Mouse (Mus musculus) embryonic facial prominence, embryonic 12.5 days (tissue): ENCODE results near the gene Ess2. TPM values are rescaled to one million over a fixed set of nuclear protein-coding genes. Genes with fewer than 3 reads are reported as not detected.

Experiments used
- ATAC-seq: fragments of 200-750 bp; cut with Nextera tagmentation; 2 replicates; pipeline ENCODE4 v1.8.0; 2017; ENCODE audit not compliant: insufficient number of reproducible peaks, insufficient read depth, low FRiP score, low TSS enrichment
- H3K27ac ChIP-seq: fragments of 300-500 bp; sonication (generic); 2 replicates; pipeline ENCODE4 v1.5.1; 2016; ENCODE audit warnings: mild to moderate bottlenecking
- H3K27me3 ChIP-seq: fragments of 300-500 bp; sonication (generic); 2 replicates; pipeline ENCODE4 v1.6.1; 2016; ENCODE audit warnings: mild to moderate bottlenecking, moderate library complexity
- H3K36me3 ChIP-seq: fragments of 300-500 bp; sonication (generic); 2 replicates; pipeline ENCODE4 v1.6.1; 2016; ENCODE audit warnings: mild to moderate bottlenecking
- H3K4me1 ChIP-seq: fragments of 300-500 bp; sonication (generic); 2 replicates; pipeline ENCODE4 v1.6.1; 2016
- H3K4me2 ChIP-seq: fragments of 300-500 bp; sonication (generic); replicated peaks from 2 replicates; pipeline ENCODE4 v1.6.1; 2016; ENCODE audit warnings: mild to moderate bottlenecking, moderate library complexity
- H3K4me3 ChIP-seq: fragments of 300-500 bp; sonication (generic); 2 replicates; pipeline ENCODE4 v1.5.1; 2016; ENCODE audit warnings: mild to moderate bottlenecking
- H3K9ac ChIP-seq: fragments of 300-500 bp; sonication (generic); 2 replicates; pipeline ENCODE4 v1.6.1; 2016; ENCODE audit warnings: mild to moderate bottlenecking, moderate library complexity
- H3K9me3 ChIP-seq: fragments of 300-500 bp; sonication (generic); 2 replicates; pipeline ENCODE4 v1.6.1; 2016; ENCODE audit warnings: mild to moderate bottlenecking, moderate library complexity
- WGBS: fragments of 180-500 bp; shearing (Covaris S2); methylation state at CpG from one replicate; pipeline ENCODE4 v1.1.7; 2016; 5-methylcytosine and 5-hydroxymethylcytosine counted together
- polyA plus RNA-seq: library from polyadenylated mRNA; unstranded; fragments of >200 nt; fragmentation: Nextera tagmentation; extraction: Ambion mirVana; gene quantifications from 2 replicates; pipeline ENCODE4 v1.2.1, GENCODE M21; 2016

Ess2 gene
- polyA plus RNA-seq, 1 experiment from 2014 or later: 50.7 TPM

DNA sequence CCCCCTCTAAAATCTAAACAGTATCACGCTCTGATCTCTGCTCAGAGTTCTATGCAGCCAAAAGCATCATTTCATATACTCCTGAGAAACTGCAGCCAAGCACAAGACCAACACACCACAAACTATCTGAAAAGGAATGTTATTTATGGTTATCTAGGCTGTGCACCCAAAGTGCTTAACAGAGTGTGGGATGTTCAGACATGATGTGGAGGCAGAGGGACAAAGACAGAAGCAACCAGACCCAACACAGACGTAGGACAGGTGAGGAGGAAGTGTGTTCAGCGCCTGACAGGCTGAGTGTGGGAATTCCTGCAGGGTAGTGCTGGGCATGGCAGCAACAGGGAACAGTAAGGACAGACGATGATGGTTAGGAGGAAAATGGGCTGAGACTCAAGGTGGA lies 31.6 kb downstream of the Ess2 start:
- H3K36me3 ChIP-seq: peaks cover 12% of the 10 kb centered on the region
- WGBS: 94% methylated on average over 4 of the region's 4 CpGs
- no peaks in the 10 kb centered on the region for H3K27me3 ChIP-seq
- H3K27ac ChIP-seq: no peak overlapping the region
- no peaks in the 10 kb centered on the region for H3K9me3 ChIP-seq
- no peak overlapping the region for H3K4me2 ChIP-seq
- H3K4me1 ChIP-seq: no peaks in the 10 kb centered on the region
- no peak overlapping the region for H3K4me3 ChIP-seq
- no peak overlapping the region for H3K9ac ChIP-seq
- no peak for ATAC-seq

DNA sequence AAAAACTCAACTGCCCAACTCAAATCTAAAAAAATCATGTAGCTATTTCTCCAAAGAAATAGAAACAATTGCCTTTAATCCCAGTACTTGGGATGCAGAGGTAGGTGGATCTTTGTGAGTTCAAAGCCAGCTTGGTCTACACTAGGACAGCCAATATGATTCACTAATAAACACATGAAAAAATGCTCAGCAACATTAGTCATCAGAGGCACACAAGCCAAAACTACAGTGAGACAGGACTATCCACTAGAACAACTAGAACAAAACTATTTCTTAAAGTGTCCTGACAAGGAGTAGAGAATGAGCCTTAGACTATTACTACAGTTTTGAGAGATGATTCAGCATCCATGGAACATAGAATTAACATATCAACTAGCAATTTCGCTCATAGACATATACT lies 35.1 kb downstream of the Ess2 start:
- WGBS: 91% methylated on average over 1 of the region's 1 CpGs
- ATAC-seq: no peak
- peaks cover 25% of the 10 kb centered on the region for H3K36me3 ChIP-seq

DNA sequence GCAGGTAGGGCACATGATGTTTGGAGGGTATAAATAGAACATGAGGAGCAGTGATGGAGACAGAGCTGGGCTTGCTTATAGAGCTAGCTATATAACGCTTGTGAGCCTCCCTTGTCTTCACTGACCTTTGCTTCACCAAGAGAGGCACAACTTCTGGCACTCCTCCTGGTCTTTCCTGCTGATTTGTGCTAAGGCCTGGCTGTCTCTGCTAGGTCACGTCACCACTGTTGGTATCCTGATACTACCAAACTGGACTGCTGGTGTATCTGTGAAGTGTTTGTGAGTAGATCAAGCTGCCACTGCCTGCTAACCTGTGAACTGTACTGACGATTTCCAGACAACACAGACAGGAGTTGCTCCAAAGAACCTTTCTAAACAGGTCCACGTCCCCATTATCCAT lies 36.0 kb downstream of the Ess2 start:
- Histone ChIP-seq H3K9ac (no peak overlapping the region), H3K4me3 (no peak overlapping the region), H3K36me3 (peaks cover 32% of the 10 kb centered on the region), H3K4me2 (no peak overlapping the region), H3K4me1 (no peaks in the 10 kb centered on the region), H3K27me3 (no peaks in the 10 kb centered on the region), H3K27ac (no peak overlapping the region), H3K9me3 (no peaks in the 10 kb centered on the region)
- WGBS: 81% methylated on average over 4 of the region's 4 CpGs
- ATAC-seq: no peak

More for the DNA sequence above, 35.1 kb downstream of the Ess2 start:
- Histone ChIP-seq H3K4me1 (no peaks in the 10 kb centered on the region), H3K4me2 (no peak overlapping the region), H3K27ac (no peak overlapping the region), H3K9ac (no peak overlapping the region), H3K27me3 (no peaks in the 10 kb centered on the region), H3K4me3 (no peak overlapping the region), H3K9me3 (no peaks in the 10 kb centered on the region)

DNA sequence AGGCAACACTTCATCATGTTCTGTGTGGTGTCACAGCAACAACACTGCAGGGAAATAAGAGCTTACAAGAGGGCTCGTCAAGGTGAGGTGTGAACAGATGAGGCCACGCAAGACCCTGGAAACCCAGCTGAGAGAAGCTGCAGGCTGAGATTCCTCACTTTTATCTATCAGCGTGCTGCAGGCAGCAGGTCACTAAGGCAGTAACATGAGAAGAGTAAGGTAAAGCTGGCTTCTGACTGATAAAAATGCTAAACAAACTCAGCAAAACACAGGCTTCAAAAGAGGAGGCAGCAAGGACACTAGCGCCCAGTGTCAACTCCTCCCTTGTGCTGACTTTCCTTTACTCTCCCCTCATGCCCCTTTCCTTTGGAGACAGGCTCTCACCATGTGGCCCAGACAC lies 38.2 kb downstream of the Ess2 start:
- Histone ChIP-seq H3K4me3 (no peak overlapping the region), H3K4me1 (no peaks in the 10 kb centered on the region), H3K4me2 (no peak overlapping the region), H3K36me3 (peaks cover 50% of the 10 kb centered on the region), H3K9me3 (no peaks in the 10 kb centered on the region), H3K9ac (no peak overlapping the region), H3K27ac (no peak overlapping the region), H3K27me3 (no peaks in the 10 kb centered on the region)
- WGBS: 59% methylated on average over 4 of the region's 4 CpGs
- ATAC-seq: no peak

DNA sequence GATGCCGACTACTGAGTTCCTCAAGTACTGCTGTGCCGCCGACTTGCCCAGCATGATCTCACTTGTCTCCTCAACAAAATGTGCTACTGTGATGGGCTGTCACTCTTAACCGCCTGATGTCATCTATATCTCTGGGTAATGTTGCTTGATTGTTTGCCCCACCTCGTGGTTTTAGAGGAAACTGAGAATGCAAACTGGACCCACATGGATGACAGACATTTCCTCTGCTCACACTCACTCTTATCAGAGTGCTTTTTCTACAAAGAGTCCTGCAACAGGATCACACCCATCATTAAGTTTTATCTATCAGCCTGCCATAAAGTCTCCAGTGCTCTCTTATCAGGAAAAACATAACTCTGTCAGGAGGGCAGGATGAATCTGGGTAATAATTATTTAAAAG lies 39.9 kb downstream of the Ess2 start:
- no peak overlapping the region for H3K4me2 ChIP-seq
- no peaks in the 10 kb centered on the region for H3K9me3 ChIP-seq
- WGBS: 90% methylated on average over 5 of the region's 5 CpGs
- no peaks in the 10 kb centered on the region for H3K27me3 ChIP-seq
- H3K36me3 ChIP-seq: peaks cover 50% of the 10 kb centered on the region
- no peak overlapping the region for H3K4me3 ChIP-seq
- no peak overlapping the region for H3K27ac ChIP-seq
- no peak for ATAC-seq
- H3K4me1 ChIP-seq: no peaks in the 10 kb centered on the region
- no peak overlapping the region for H3K9ac ChIP-seq

DNA sequence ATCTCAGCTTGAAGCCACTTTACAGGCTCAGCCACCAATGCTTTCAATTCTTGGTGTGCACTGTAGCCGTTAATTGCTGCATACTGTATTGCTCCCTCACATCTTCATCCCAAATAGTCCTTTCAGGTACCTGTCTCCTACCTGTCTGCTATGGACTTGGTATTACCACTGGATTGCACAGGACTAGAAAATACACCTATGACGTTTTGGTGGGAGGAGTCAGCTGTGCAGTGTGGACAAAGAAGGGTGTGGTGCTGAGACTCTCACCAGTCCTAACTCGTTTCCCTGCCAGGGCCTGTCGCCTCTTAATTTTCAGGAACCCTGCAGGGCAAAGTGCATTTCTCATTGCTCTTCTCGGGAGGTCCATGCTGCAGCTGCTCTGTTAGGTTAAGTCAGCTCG lies 45.4 kb downstream of the Ess2 start:
- H3K4me2 ChIP-seq: no peak overlapping the region
- no peaks in the 10 kb centered on the region for H3K27me3 ChIP-seq
- no peak for ATAC-seq
- H3K9ac ChIP-seq: no peak overlapping the region
- H3K9me3 ChIP-seq: no peaks in the 10 kb centered on the region
- peaks cover 33% of the 10 kb centered on the region for H3K36me3 ChIP-seq
- WGBS: 76% methylated on average over 6 of the region's 6 CpGs
- no peak overlapping the region for H3K4me3 ChIP-seq
- no peak overlapping the region for H3K27ac ChIP-seq
- no peaks in the 10 kb centered on the region; the same call in 1 of the 2 replicates for H3K4me1 ChIP-seq

DNA sequence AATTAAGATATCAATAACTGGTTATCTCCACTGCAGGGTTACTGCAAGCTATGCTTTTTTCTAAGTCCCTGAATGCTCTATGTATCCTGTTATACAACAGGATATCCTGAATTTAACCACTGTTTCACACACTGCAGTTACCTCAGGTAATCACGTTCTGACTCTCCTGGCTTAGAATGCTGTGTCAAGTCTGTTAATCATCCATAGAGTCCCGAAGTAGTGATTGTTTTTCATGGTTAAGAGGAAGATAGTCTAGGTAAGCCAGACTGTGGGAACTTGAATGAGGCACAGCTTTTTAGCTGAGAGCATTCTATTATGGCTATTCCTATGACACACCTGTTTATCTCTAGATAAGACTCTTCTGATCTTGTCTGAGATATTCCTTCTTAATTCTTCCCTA lies 45.9 kb downstream of the Ess2 start:
- Histone ChIP-seq H3K4me1 (no peaks in the 10 kb centered on the region; the same call in 1 of the 2 replicates), H3K27ac (no peak overlapping the region), H3K9ac (no peak overlapping the region), H3K4me2 (no peak overlapping the region), H3K27me3 (no peaks in the 10 kb centered on the region), H3K36me3 (peaks cover 28% of the 10 kb centered on the region), H3K4me3 (no peak overlapping the region), H3K9me3 (no peaks in the 10 kb centered on the region)
- no peak for ATAC-seq
- WGBS: 88% methylated on average over 2 of the region's 2 CpGs

DNA sequence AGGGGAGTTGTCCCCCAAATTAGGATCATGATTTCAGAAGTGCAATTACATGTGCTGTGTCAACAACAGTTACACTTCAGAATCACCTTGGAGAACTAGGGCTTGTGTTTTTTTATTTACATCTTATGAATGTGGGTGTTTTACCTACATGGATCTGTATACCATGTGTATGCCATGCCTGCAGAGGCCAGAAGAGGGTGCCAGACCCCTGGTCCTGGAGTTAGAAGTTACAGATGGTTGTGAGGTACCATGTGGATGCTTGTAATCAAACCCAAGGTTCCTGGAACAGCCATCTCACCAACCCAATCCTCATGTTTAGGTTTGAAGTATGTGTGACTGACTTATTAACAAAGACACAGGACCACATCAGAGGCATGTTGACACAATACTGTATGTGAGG lies 52.6 kb downstream of the Ess2 start:
- no peak overlapping the region for H3K4me2 ChIP-seq
- no peaks in the 10 kb centered on the region for H3K9me3 ChIP-seq
- no peak overlapping the region for H3K9ac ChIP-seq
- ATAC-seq: no peak
- no peak overlapping the region for H3K4me3 ChIP-seq
- no peak overlapping the region for H3K27ac ChIP-seq
- no peaks in the 10 kb centered on the region; the same call in 1 of the 2 replicates for H3K4me1 ChIP-seq
- H3K27me3 ChIP-seq: no peaks in the 10 kb centered on the region
- H3K36me3 ChIP-seq: peaks cover 60% of the 10 kb centered on the region

DNA sequence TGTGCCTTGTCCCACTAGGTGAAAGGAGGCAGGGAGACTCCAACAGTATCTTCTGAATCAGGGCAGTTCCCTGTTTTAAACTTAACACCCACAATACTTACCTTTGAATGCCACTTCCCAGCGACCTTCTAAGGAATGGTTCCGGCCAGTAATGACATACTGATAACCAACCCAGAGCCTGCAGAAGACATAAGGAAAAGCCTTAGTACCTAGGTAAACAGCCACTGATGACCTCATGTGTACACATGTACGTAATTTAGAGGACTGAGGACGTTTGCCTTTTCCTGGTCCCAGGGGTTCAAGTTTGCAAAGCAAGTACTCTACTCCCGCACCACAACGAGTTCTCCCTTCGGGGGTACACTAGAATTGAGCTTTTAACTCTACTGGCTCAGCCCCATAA lies 54.0 kb downstream of the Ess2 start:
- H3K9me3 ChIP-seq: no peaks in the 10 kb centered on the region
- no peak for ATAC-seq
- no peaks in the 10 kb centered on the region for H3K27me3 ChIP-seq
- H3K9ac ChIP-seq: no peak overlapping the region
- WGBS: 89% methylated on average over 7 of the region's 7 CpGs
- H3K36me3 ChIP-seq: peaks cover 70% of the 10 kb centered on the region
- no peak overlapping the region for H3K4me3 ChIP-seq
- no peak overlapping the region for H3K4me2 ChIP-seq
- no peak overlapping the region for H3K27ac ChIP-seq
- H3K4me1 ChIP-seq: no peaks in the 10 kb centered on the region; the same call in 1 of the 2 replicates

DNA sequence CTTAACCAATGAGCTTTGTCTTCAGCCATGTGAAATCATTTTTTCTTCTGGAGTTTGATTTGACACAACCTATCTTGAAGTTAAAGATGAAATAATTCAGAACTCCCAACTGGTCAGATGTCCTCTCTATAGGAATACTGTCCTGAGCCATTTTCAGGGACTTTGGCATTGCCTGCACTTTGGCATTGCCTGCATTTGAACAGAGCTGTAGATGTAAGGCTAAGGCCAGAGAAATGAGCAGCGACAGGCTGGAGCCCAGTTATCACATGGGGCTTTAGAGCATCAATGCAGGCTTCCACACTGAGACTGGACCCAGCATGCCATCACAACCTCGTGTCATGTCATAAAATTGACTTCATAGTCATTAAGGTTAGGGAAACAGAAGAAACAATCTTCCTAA lies 57.9 kb downstream of the Ess2 start:
- H3K9me3 ChIP-seq: no peaks in the 10 kb centered on the region
- H3K4me3 ChIP-seq: no peak overlapping the region
- WGBS: 88% methylated on average over 2 of the region's 2 CpGs
- no peak overlapping the region for H3K4me2 ChIP-seq
- H3K27me3 ChIP-seq: no peaks in the 10 kb centered on the region
- no peak for ATAC-seq
- H3K9ac ChIP-seq: no peak overlapping the region
- H3K36me3 ChIP-seq: peaks cover 85% of the 10 kb centered on the region
- H3K27ac ChIP-seq: no peak overlapping the region
- no peaks in the 10 kb centered on the region for H3K4me1 ChIP-seq

DNA sequence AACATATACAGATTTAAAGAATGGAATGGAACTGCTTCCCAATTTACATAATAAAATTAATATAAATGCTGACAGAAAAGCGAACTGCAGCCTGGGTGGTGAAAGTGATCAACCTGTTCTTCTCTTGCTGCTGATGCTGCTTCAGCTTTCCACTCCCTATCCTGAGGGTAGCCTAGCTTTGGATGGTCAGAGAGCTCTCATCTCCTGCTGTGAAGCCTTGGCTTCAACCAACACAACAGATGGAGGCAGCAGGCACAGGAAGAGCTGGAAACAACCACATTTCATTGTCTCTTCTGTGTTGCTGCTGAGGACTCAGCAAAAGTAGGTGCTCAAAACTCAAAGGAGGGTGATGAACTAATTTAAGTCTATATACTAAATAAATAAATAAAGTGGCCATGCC lies 59.3 kb downstream of the Ess2 start:
- Histone ChIP-seq H3K27ac (no peak overlapping the region), H3K27me3 (no peaks in the 10 kb centered on the region), H3K9ac (no peak overlapping the region), H3K9me3 (no peaks in the 10 kb centered on the region), H3K4me2 (no peak overlapping the region), H3K36me3 (peaks cover 84% of the 10 kb centered on the region), H3K4me3 (no peak overlapping the region), H3K4me1 (no peaks in the 10 kb centered on the region)
- ATAC-seq: no peak
- 92% methylated on average over 1 of the region's 1 CpGs for WGBS

DNA sequence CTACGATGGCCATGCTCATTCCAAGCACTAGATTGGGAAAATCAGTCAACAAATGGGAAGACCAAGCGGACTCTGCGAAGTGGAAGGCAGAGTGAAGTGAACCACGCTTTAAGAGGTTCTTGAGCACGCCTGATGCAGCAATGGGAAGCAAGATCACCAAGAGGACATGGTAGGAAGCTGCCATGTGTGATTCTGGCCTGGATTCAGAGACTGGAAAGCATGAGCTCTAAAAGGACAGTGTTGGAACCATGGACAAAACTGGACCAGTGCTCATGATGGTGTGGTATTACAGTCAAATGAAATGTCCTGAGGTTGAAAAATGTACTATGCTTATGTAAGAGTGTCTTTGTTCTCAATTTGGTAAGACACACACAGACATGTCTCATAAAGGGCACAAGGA lies 59.8 kb downstream of the Ess2 start:
- Histone ChIP-seq H3K27ac (no peak overlapping the region), H3K36me3 (peaks cover 84% of the 10 kb centered on the region)
- WGBS: 93% methylated on average over 5 of the region's 5 CpGs

More for the DNA sequence above, 59.8 kb downstream of the Ess2 start:
- Histone ChIP-seq H3K9me3 (no peaks in the 10 kb centered on the region), H3K27me3 (no peaks in the 10 kb centered on the region), H3K4me2 (no peak overlapping the region), H3K9ac (no peak overlapping the region), H3K4me1 (no peaks in the 10 kb centered on the region), H3K4me3 (no peak overlapping the region)
- ATAC-seq: no peak
